Mouse (Mus musculus) forelimb bud, embryonic 11.5 days (tissue): ENCODE measurements around the gene Gm39115.
"Not testable (repeated sequence)": the region's sequence is repeated elsewhere in the genome, so short reads cannot be mapped to it uniquely, and the experiment has no call there.

ENCODE experiments used
- DNase-seq: peaks from one replicate; pipeline ENCODE4 v3.0.0-alpha.2; 2012; ENCODE audit warnings: low read depth, low spot score

Gene Gm39115

GRCm38 (mm10) chr7:142135934-142136333 lies at the start of gene Gm39115:
Gene Gm39115, minus strand, starts transcription at chr7:142136034.
- not testable (repeated sequence) for DNase-seq

DNA sequence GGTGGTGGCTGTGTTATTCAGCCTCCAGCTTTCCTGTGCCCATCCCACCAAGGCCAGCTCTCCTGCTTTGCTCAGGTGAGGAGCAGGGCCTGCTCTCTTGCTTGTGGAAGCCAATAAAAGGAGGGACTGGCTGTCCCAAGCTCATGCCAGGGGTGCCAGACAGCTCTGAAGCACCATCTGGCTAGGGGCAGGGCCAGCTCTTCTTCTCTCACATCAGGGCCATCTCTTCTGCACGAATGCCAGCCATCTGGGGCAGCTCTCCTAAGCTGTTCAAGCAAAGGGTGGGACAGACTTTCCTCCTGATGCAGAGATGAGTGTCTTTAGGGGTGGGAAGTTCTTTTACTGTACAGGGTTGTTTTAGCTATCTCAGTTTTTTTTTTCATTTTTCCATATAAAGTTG lies 45.2 kb upstream of the Gm39115 start:
- DNase-seq, result no peak

DNA sequence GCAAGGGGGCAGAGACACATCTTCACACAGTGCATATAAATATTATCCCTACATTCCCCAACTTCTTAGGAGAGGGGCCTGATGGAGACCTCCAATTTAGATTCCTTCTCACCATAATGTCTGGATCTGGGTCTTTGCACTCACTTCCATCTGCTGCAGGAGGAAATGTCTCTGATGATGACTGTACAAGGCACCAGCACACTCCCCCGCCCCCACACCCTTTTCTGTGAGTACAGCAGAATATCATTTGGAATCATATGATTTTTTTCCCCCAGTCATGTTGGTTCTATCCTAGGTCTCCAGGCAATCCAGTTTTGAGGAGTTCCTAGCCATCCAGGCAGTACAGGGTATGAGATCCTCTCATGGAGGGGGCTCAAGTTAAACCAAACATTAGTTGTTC lies 42.9 kb upstream of the Gm39115 start:
- no peak for DNase-seq

- DNase-seq, result not testable (repeated sequence)
These were observed 40.1 kb upstream of the Gm39115 start, which contains the start of gene Krtap5-2 for GRCm38 (mm10) chr7:142175905-142176304. Gene Krtap5-2, minus strand, starts transcription at chr7:142176005.

DNA sequence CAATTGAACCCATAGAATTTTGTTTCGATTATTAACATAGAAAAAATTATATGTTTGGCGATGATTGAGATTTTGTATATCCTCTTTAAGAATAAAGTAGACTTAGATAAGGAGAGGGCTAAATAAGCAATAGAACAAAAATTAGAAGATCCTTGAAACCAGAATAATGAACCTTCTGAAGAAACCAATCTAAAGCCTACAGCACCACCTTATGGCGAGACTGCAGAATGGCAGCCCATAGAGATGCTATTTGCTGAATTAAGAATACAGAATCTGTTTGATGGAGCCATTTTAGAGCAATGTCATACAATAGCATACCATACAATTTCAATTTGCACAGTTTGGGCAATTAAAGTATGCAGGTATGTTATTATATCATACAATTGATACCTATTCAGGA lies 34.0 kb upstream of the Gm39115 start:
- peak; percentile 35 for DNase-seq

- DNase-seq, result not testable (repeated sequence)
These were observed 29.8 kb upstream of the Gm39115 start, which contains the start of gene Gm4553 for GRCm38 (mm10) chr7:142165639-142166038. Gene Gm4553, minus strand, starts transcription at chr7:142165739.

DNA sequence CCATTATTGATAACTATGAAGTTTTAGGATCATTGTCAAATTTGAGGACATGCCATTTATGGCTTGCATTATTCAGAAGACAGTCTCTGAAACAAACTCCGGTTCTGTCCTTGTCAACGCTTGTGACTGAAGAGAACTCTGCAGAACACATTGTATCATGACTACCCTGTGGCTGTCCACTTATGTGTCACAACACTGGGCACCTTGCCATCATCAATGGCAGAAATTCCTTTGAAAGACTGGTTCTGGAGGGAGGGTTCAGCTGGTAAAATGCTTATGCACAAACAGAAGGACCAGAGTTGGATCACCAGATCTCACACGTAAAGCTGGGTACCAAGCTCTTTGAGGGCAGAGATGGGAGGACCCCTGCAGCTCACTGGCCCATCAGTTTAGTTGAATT lies 23.5 kb upstream of the Gm39115 start:
- no peak for DNase-seq

DNA sequence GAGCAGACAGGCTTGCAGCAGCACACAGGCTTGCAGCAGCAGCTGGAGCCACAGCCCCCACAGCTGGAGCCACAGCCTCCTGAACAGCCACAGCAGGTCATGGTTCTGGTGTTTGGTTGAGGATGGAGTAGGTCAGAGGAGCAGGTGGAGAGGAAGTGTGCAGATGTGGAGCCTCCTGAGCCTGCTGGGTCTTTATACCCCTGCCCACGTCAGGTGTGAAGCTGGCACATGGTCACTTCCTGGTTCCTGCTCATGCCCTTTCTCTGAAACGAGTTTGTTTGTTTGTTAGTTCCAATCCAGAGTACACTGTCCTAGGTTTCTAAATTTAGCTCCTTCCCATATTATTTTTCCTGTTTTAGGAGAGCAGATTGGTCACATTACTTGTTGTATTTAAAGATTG lies 21.2 kb upstream of the Gm39115 start, which contains the start of gene Gm29735:
Gene Gm29735, minus strand, starts transcription at position 101 of the 400 bp plus-strand sequence.
- DNase-seq, result not testable (repeated sequence)

- DNase-seq, result no peak
These were observed 19.5 kb upstream of the Gm39115 start for GRCm38 (mm10) chr7:142155308-142155707.

DNA sequence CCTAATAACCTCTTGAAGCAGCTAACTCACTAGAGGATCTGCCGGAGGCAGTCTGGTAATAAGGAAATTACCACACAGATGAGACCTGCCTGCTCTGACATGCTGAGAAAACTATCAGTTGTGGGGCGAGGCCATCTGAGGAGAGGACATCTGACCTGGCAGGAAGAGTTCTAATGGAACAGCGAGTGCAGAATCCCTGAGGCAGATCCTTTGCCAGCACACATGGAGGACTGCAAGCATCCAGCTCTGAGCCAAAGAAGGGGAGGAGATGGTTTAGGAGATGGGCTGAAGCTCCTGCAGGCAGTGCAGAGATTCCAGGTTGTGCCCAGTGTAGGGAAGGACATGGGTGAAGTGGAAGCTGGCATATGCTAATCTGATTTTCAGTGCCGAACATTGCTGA lies 16.4 kb upstream of the Gm39115 start:
- no peak for DNase-seq

DNA sequence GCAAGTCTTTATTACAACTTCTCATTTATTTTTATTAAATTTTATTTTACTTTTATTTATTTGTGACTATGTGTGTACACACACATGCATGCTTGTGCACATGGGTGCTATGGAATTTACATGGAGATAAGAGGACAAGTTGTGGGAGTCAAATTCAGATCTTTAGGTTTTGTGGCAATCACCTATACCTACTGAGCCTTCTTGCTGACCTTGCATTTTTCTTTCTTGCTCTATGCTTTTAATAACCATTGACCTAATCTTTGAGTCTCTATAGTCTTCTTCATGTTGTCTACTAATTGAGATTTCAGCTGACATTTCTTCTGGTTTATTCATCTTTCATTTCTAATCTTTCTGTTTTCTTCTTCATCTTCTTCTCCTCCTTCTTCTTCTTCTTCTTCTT lies 12.8 kb upstream of the Gm39115 start:
- DNase-seq, result no peak

DNA sequence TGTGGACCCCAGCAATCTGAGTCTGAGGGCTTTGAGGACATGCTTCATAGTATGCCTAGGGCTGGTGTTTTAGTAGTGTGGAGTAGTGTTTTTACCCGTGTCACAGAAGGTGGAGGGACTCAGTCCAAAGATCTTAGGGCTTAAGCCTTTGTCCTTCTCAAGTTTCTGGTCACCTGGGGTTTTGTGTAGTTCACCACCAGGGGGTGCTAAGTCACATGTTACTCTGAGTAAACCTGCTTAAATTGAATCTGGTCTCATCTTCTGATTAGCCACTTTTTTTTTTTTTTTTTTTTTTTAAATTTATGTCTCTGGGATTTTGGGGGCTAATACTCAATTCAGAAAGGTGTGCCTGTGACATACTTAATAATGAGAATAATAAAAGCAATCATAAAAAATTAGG lies 10.2 kb upstream of the Gm39115 start:
- peak; percentile 61 for DNase-seq

DNA sequence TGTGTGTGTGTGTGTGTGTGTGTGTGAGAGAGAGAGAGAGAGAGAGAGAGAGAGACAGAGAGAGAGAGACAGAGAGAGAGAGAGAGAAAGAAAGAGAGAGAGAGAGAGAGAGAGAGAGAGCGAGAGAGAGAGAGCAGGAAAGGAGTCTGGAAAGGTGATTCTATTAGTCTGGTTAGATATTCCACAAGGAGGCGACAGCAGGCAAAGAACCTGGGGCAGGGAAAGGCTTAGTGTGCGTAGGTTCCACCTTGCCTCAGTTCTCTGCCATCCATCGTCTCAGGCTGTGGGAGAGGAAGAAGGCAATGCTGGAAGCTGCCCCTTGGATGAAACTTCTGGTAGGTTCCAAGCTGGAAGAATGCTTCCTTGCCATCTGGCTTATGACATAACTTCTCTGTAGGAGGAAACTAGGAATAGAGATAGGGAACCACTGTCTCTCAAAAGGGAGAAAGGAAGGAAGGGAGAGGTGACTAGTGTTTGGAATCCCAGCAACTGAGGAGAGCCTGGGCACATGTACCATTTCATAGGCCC lies 9.6 kb upstream of the Gm39115 start:
- no peak for DNase-seq

DNA sequence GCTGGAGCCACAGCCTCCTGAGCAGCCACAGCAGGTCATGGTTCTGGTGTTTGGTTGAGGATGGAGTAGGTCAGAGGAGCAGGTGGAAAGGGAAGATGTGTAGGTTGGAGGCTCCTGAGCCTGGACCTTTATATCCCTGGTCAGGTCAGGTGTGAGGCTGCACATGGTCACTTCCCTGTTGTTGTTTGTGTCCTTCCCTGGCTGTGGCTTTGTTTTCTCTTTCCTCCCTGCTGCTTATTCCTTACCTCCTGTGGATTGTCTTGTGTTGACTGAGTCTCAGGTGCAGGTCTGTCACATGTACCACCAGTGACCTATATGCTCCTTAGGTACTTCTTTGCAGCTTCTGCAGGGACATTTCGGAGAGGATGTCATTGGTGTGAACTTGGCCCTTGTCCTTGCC lies 8.7 kb upstream of the Gm39115 start, which contains the start of gene Gm45337:
Gene Gm45337, minus strand, starts transcription at position 101 of the 400 bp plus-strand sequence.
- DNase-seq, result no peak

- DNase-seq, result not testable (repeated sequence)
These were observed 7.7 kb upstream of the Gm39115 start for GRCm38 (mm10) chr7:142143506-142144010.

DNA sequence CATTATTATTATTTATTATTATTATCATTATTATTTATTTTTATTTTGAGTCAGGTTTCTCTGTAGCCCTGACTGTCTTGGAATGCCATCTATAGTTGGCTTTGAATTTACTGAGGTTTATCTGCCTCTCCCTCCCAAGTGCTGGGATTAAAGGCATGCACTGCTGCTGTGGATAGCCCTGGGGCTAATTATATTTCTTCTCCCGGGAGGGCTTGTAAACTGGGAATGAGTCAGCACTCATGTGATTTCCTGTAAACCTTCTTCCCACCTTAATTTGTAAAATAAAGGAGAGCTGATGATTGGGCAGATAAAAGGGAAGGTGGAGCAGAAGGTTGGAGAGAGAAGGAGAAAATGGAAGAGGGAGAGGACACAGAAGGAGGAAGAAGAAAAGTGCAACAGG lies 4.9 kb upstream of the Gm39115 start:
- DNase-seq, result no peak

DNA sequence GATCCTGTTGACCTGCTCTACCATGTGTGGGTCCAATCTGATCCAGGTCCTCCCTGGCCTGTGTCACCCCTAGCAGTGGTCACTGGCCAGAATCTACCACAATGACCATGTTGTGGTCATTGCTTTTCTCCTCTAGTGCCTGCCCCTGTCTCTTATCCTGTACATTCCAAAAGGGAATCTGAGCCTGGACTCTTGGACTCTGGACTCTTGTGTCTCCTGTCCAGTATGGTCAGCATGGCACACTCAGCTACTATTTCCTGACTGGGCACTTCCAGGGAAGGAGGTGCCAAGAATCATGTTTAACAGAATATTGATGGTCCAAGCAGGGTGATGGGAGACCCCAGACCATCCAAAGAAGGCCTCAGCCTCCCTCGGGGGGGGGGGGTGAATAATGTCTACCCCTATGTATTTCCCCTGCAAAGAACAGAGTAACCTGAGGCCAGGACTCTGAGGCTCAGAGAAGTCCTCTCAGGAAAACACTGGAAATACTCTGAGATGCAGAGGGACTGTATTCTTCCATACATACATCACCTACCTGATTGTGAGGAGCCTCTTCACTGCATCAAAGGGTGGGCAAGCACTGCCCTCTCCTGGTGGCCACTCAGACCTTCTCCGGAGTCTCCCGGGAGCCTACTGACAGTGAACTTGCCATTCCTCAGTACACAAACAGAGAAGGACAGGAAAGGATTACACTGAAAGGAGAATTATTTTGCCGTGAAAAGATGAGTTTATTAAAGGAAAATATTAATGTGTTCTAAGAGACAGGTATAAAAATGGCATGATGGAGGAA lies 1.4 kb downstream of the Gm39115 start:
- DNase-seq, result no peak

GRCm38 (mm10) chr7:142128843-142129242 lies 7.0 kb downstream of the Gm39115 start:
- no peak for DNase-seq

DNA sequence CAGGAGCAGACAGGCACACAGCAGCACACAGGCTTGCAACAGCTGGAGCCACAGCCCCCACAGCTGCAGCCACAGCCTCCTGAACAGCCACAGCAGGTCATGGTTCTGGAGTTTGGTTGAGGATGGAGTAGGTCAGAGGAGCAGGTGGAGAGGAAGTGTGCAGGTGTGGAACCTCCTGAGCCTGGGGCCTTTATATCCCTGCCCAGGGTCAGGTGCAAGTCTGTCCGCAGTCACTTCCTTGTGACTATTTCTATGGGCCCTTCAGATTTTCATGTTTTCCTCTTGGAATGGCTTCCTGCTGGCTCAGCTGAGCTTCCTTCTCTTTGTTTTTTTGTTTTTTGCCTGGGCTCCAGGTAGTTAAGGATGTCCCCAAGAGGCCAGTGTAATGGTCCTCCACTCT lies 15.2 kb downstream of the Gm39115 start, which contains the start of gene Gm45618:
Gene Gm45618, minus strand, starts transcription at position 101 of the 400 bp plus-strand sequence.
- DNase-seq, result not testable (repeated sequence)

GRCm38 (mm10) chr7:142119632-142120031 lies 16.2 kb downstream of the Gm39115 start:
- DNase-seq, result no peak

GRCm38 (mm10) chr7:142104747-142105146 lies 31.1 kb downstream of the Gm39115 start:
- DNase-seq, result no peak

DNA sequence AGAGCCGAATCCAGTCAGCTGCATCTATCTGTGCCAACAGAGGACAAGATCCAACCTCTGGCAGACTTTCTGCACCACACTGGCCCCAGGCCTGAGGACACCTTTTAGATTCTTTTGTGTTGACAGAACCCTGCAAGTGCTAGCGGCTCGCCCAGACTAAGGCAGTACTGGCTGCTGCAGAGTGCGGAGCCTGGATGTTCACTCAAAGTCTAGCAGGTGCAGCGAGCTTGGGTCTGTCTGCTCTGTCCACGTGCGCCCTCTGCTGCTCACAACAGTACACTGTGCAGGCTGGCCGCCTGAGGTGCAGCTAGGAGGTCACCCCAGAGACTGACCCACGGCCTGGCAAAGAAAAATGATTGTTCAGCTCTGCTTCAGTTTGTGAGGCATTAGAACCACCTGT lies 38.1 kb downstream of the Gm39115 start:
- peak; percentile 68 for DNase-seq

GRCm38 (mm10) chr7:142096701-142097100 lies 39.1 kb downstream of the Gm39115 start:
- DNase-seq, result no peak
